Mouse (Mus musculus): ENCODE measurements around the gene 2410004B18Rik. TPM values are rescaled to one million over a fixed set of nuclear protein-coding genes. Genes with fewer than 3 reads are reported as not detected.

Gene 2410004B18Rik
- polyA plus RNA-seq, 2 experiments, result 31.2 to 47.8 TPM

GRCm38 (mm10) chr3:145922971-145923370 is 14.8 kb upstream of the 2410004B18Rik start:
- ATAC-seq (ENCODE audit: low FRiP score, low read depth), result no peak
- no peak overlapping the region for H3K4me3 ChIP-seq (replicated peaks; ENCODE audit: low read length)
- no peak overlapping the region for H3K27ac ChIP-seq (replicated peaks; ENCODE audit: low read depth, low read length)
- H3K36me3 ChIP-seq (ENCODE audit: control insufficient read depth, insufficient read depth, low read length), result peaks cover 2% of the 10 kb centered on the region; the same call in 1 of the 2 replicates
- H3K9ac ChIP-seq (ENCODE audit: low read depth, low read length, severe bottlenecking), result no peak overlapping the region
- H3K4me2 ChIP-seq (replicated peaks; ENCODE audit: low read depth, low read length, severe bottlenecking), result no peak overlapping the region
- 0 out of 2 replicates have a peak, but pooled peaks cover 5% of the 10 kb centered on the region for H3K9me3 ChIP-seq (ENCODE audit: control insufficient read depth, low read length)
- no peak for TF ChIP-seq POLR2A (IDR thresholded peaks at IDR 0.05; ENCODE audit: borderline replicate concordance, extremely low read depth, insufficient read depth, insufficient read length)
- H3K27me3 ChIP-seq (ENCODE audit: control insufficient read depth, insufficient read depth, low read length), result no peaks in the 10 kb centered on the region
- WGBS, result 61% methylated on average over 3 of the region's 3 CpGs
- H3K4me1 ChIP-seq (ENCODE audit: control insufficient read depth, insufficient read depth, low read length), result peaks cover 12% of the 10 kb centered on the region
- no peak for DNase-seq (ENCODE audit: low spot score)

DNA sequence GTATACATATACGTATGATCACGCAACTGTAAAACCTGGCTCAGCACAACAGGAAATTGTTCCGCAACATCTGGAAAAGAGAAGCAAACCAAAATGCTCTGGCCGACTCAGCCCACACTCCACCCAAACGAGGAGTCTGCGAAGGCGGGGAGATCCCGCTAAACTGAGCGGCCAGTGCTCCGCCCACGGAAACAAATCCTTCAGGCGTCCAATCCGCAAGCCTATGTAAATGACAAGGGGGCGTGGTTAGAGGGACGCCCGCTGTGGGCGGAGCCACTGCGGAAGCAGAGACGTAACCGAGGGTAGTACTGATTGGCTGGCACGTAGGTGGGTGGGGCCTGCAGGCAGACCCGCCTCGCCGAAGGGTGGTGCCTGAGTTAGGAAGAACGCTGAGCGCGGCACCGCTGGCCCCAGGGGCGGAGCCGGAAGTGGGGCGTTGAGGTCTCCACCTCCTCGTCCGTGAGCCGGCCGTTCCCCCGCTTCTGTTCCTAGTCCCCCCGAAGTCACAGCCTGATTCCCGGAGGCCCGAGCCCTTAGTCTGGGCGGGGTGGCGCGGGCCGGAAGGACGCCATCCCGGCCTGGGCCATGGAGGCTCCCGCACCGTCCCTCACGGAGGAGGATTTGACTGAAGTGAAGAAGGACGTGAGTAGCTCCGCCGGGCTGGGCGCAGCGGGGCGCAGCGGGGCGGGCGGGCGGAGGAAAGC is 13.8 kb upstream of the 2410004B18Rik start:
- peak overlapping the region; percentile 73 for H3K4me3 ChIP-seq (replicated peaks; ENCODE audit: low read length)
- H3K4me1 ChIP-seq (ENCODE audit: control insufficient read depth, insufficient read depth, low read length), result peaks cover 12% of the 10 kb centered on the region
- peak overlapping the region; percentile 77 for H3K9ac ChIP-seq (ENCODE audit: low read depth, low read length, severe bottlenecking)
- peaks cover 6% of the 10 kb centered on the region; the same call in 1 of the 2 replicates for H3K36me3 ChIP-seq (ENCODE audit: control insufficient read depth, insufficient read depth, low read length)
- peak overlapping the region; percentile 91 for H3K27ac ChIP-seq (replicated peaks; ENCODE audit: low read depth, low read length)
- peak overlapping the region; percentile 48 for H3K4me2 ChIP-seq (replicated peaks; ENCODE audit: low read depth, low read length, severe bottlenecking)
- TF ChIP-seq POLR2A (IDR thresholded peaks at IDR 0.05; ENCODE audit: borderline replicate concordance, extremely low read depth, insufficient read depth, insufficient read length), result peak; percentile 76; the same call in 1 of the 2 replicates
- under 1% methylated on average over 39 of the region's 58 CpGs for WGBS
- no peaks in the 10 kb centered on the region for H3K9me3 ChIP-seq (ENCODE audit: control insufficient read depth, low read length)
- ATAC-seq (ENCODE audit: low FRiP score, low read depth), result peak; percentile 100
- peak; percentile 99 for DNase-seq (ENCODE audit: low spot score)
- no peaks in the 10 kb centered on the region for H3K27me3 ChIP-seq (ENCODE audit: control insufficient read depth, insufficient read depth, low read length)

DNA sequence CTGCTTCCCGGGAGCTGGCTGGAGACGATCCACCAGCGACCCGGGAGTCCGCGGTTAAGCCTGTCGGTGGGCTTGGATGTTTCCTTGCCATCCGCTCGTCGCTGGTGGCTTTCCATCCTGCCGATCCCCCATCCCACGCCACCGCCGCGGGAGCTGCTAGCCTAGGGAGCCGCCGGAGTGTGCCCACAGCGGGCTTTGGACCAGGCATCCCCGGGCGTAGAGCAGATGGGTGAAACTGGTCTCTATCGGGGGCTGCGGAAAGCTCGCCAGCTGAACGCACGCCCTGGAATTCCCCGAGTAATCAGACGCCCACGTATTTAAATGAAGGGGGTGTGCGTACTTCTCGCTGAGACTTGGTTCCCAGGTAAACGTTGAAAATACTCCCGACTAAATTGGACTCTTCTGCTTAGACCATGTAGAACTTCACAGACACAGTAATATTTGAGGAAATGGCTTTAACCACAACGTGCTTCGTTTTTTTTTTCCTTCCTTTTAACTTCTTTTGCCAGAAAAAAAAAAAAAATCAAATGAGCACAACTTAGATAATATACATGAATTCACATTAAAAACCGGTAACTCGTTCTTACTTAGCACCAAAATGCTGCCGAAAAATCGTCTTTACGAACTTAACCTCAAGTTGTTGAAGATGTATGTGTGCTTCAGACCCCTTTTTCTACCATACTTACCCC is 13.0 kb upstream of the 2410004B18Rik start:
- TF ChIP-seq POLR2A (IDR thresholded peaks at IDR 0.05; ENCODE audit: borderline replicate concordance, extremely low read depth, insufficient read depth, insufficient read length), result no peak
- WGBS, result 2% methylated on average over 39 of the region's 39 CpGs

GRCm38 (mm10) chr3:145925506-145925905 is 12.3 kb upstream of the 2410004B18Rik start:
- Histone ChIP-seq H3K4me1 (ENCODE audit: control insufficient read depth, insufficient read depth, low read length) (peaks cover 12% of the 10 kb centered on the region), H3K9ac (ENCODE audit: low read depth, low read length, severe bottlenecking) (peak overlapping the region; percentile 13; the same call in 1 of the 2 replicates)
- 55% methylated on average over 5 of the region's 5 CpGs for WGBS

More for the DNA sequence above, 13.0 kb upstream of the 2410004B18Rik start:
- no peaks in the 10 kb centered on the region for H3K9me3 ChIP-seq (ENCODE audit: control insufficient read depth, low read length)
- H3K4me1 ChIP-seq (ENCODE audit: control insufficient read depth, insufficient read depth, low read length), result peaks cover 12% of the 10 kb centered on the region
- peak overlapping the region; percentile 73 for H3K4me3 ChIP-seq (replicated peaks; ENCODE audit: low read length)
- peak overlapping the region; percentile 77 for H3K9ac ChIP-seq (ENCODE audit: low read depth, low read length, severe bottlenecking)
- ATAC-seq (ENCODE audit: low FRiP score, low read depth) (no peak), DNase-seq (ENCODE audit: low spot score) (peak; percentile 60)
- H3K27me3 ChIP-seq (ENCODE audit: control insufficient read depth, insufficient read depth, low read length), result no peaks in the 10 kb centered on the region
- H3K36me3 ChIP-seq (ENCODE audit: control insufficient read depth, insufficient read depth, low read length), result peaks cover 6% of the 10 kb centered on the region; the same call in 1 of the 2 replicates
- peak overlapping the region; percentile 91 for H3K27ac ChIP-seq (replicated peaks; ENCODE audit: low read depth, low read length)
- H3K4me2 ChIP-seq (replicated peaks; ENCODE audit: low read depth, low read length, severe bottlenecking), result peak overlapping the region; percentile 48

More at GRCm38 (mm10) chr3:145925506-145925905, 12.3 kb upstream of the 2410004B18Rik start:
- Histone ChIP-seq H3K36me3 (ENCODE audit: control insufficient read depth, insufficient read depth, low read length) (peaks cover 9% of the 10 kb centered on the region; the same call in 1 of the 2 replicates), H3K4me2 (replicated peaks; ENCODE audit: low read depth, low read length, severe bottlenecking) (peak overlapping the region; percentile 48), H3K27me3 (ENCODE audit: control insufficient read depth, insufficient read depth, low read length) (no peaks in the 10 kb centered on the region), H3K27ac (replicated peaks; ENCODE audit: low read depth, low read length) (no peak overlapping the region), H3K9me3 (ENCODE audit: control insufficient read depth, low read length) (no peaks in the 10 kb centered on the region), H3K4me3 (replicated peaks; ENCODE audit: low read length) (peak overlapping the region; percentile 73)
- TF ChIP-seq POLR2A (IDR thresholded peaks at IDR 0.05; ENCODE audit: borderline replicate concordance, extremely low read depth, insufficient read depth, insufficient read length), result no peak
- ATAC-seq (ENCODE audit: low FRiP score, low read depth) (no peak), DNase-seq (ENCODE audit: low spot score) (no peak)
